Mouse (Mus musculus) MEL (cell line): ENCODE measurements around the gene Rpl38. TPM values are rescaled to one million over a fixed set of nuclear protein-coding genes. Genes with fewer than 3 reads are reported as not detected.

Experiments
- DNase-seq: peaks from one replicate; pipeline ENCODE4 v3.0.0; 2011; ENCODE audit warnings: low read depth, low spot score
- H3K27ac ChIP-seq: 2 replicates; pipeline ENCODE4 v1.5.1; 2012; ENCODE audit warnings: low read depth, mild to moderate bottlenecking, control low read depth, low read length, moderate library complexity; ENCODE audit not compliant: control insufficient read depth
- H3K27me3 ChIP-seq, 2 experiments: fragments of 150-350 bp in 1 of 2; sonication (generic) in 1 of 2; 2 replicates each; pipeline ENCODE4 v1.6.1; 2012; ENCODE audit warnings: low read length in 2 of 2, mild to moderate bottlenecking in 2 of 2, improper control_type of control experiment in 1 of 2, moderate library complexity in 1 of 2; ENCODE audit not compliant: insufficient read depth in 2 of 2, control insufficient read depth in 1 of 2
- H3K36me3 ChIP-seq, 2 experiments: 2 replicates each; pipeline ENCODE4 v1.6.1; 2012 to 2014; ENCODE audit warnings: low read length in 2 of 2, improper control_type of control experiment in 1 of 2, inconsistent platforms in 1 of 2, mild to moderate bottlenecking in 1 of 2; ENCODE audit not compliant: insufficient read depth in 2 of 2, control insufficient read depth in 1 of 2
- H3K4me1 ChIP-seq, 2 experiments: fragments of 150-350 bp in 1 of 2; sonication (generic) in 1 of 2; 2 replicates each; pipeline ENCODE4 v1.6.1; 2012; ENCODE audit warnings: low read length in 2 of 2, improper control_type of control experiment in 1 of 2, mild to moderate bottlenecking in 1 of 2; ENCODE audit not compliant: insufficient read depth in 2 of 2, control insufficient read depth in 1 of 2
- H3K4me3 ChIP-seq, 2 experiments: fragments of 150-350 bp in 1 of 2; sonication (generic) in 1 of 2; 2 replicates each; pipeline ENCODE4 v1.5.1; 2012; ENCODE audit warnings: low read depth in 2 of 2, low read length in 2 of 2, mild to moderate bottlenecking in 2 of 2, moderate library complexity in 2 of 2, control low read depth in 1 of 2, improper control_type of control experiment in 1 of 2; ENCODE audit not compliant: control insufficient read depth in 1 of 2, insufficient read depth in 1 of 2
- H3K79me2 ChIP-seq: 2 replicates; pipeline ENCODE4 v1.6.1; 2012; ENCODE audit warnings: mild to moderate bottlenecking, low read length, moderate library complexity; ENCODE audit not compliant: control insufficient read depth, poor library complexity, insufficient read depth
- H3K9ac ChIP-seq: 2 replicates; pipeline ENCODE4 v1.6.1; 2012; ENCODE audit warnings: low read depth, mild to moderate bottlenecking, control low read depth, low read length, moderate library complexity; ENCODE audit not compliant: control insufficient read depth, poor library complexity, severe bottlenecking
- H3K9me3 ChIP-seq: fragments of 150-350 bp; sonication (generic); replicated peaks from 2 replicates; pipeline ENCODE4 v1.6.1; 2012; ENCODE audit warnings: mild to moderate bottlenecking, low read length, improper control_type of control experiment, moderate library complexity; ENCODE audit not compliant: insufficient read depth
- CHD2 ChIP-seq: IDR thresholded peaks from 2 replicates; pipeline ENCODE4 v1.6.1; 2011; ENCODE audit warnings: low read length, improper control_type of control experiment
- E2F4 ChIP-seq: IDR thresholded peaks from 2 replicates; pipeline ENCODE4 v1.6.1; 2011; ENCODE audit warnings: low read depth, low read length, improper control_type of control experiment, borderline replicate concordance
- ETS1 ChIP-seq: IDR thresholded peaks from 2 replicates; pipeline ENCODE4 v1.6.1; 2012; ENCODE audit warnings: low read depth, mild to moderate bottlenecking, inconsistent platforms, low read length, improper control_type of control experiment, moderate library complexity
- GABPA ChIP-seq: IDR thresholded peaks from 2 replicates; pipeline ENCODE4 v1.6.1; 2012; ENCODE audit warnings: low read depth, mild to moderate bottlenecking, inconsistent platforms, low read length, improper control_type of control experiment, moderate library complexity
- JUND ChIP-seq: IDR thresholded peaks from 2 replicates; pipeline ENCODE4 v1.6.1; 2011; ENCODE audit warnings: low read depth, mild to moderate bottlenecking, improper control_type of control experiment, low read length
- KAT2A ChIP-seq: conservative IDR thresholded peaks from 2 replicates; pipeline ENCODE4 v1.6.1; 2012; ENCODE audit warnings: low read depth, low read length, improper control_type of control experiment, inconsistent platforms
- POLR2A ChIP-seq, 2 experiments: IDR thresholded peaks; 2 replicates each; pipeline ENCODE4 v1.6.1; 2011 to 2012; ENCODE audit warnings: low read length in 2 of 2, mild to moderate bottlenecking in 2 of 2, control low read depth in 1 of 2, improper control_type of control experiment in 1 of 2, low read depth in 1 of 2, moderate library complexity in 1 of 2; ENCODE audit not compliant: control insufficient read depth in 1 of 2, insufficient read depth in 1 of 2, poor library complexity in 1 of 2
- RAD21 ChIP-seq: IDR thresholded peaks from 2 replicates; pipeline ENCODE4 v1.6.1; 2011; ENCODE audit warnings: mild to moderate bottlenecking, low read depth, low read length, improper control_type of control experiment
- SIN3A ChIP-seq: IDR thresholded peaks from 2 replicates; pipeline ENCODE4 v1.6.1; 2012; ENCODE audit warnings: low read length, improper control_type of control experiment, inconsistent platforms
- SMC3 ChIP-seq: IDR thresholded peaks from 2 replicates; pipeline ENCODE4 v1.6.1; 2011; ENCODE audit warnings: low read depth, low read length, improper control_type of control experiment
- TBP ChIP-seq: IDR thresholded peaks from 2 replicates; pipeline ENCODE4 v1.8.0; 2011; ENCODE audit warnings: low read depth, low read length, improper control_type of control experiment
- TCF12 ChIP-seq: IDR thresholded peaks from 2 replicates; pipeline ENCODE4 v1.6.1; 2014; ENCODE audit warnings: low read depth, mild to moderate bottlenecking, inconsistent platforms, low read length, improper control_type of control experiment, moderate library complexity
- ZMIZ1 ChIP-seq: IDR thresholded peaks from 2 replicates; pipeline ENCODE4 v1.6.1; 2012; ENCODE audit warnings: low read depth, mild to moderate bottlenecking, inconsistent platforms, low read length, improper control_type of control experiment, moderate library complexity
- polyA plus RNA-seq, 2 experiments: library from polyadenylated mRNA; stranded (reverse) in 1 of 2; unstranded in 1 of 2; fragments of >175 nt in 1 of 2; fragments of >200 nt in 1 of 2; gene quantifications; 2 replicates each; pipeline versions ENCODE4 v1.2.1 to v1.2.4; 2012; ENCODE audit warnings: low replicate concordance in 2 of 2, low read depth in 1 of 2; ENCODE audit not compliant: insufficient read length in 2 of 2, insufficient read depth in 1 of 2, missing spikeins in 1 of 2
- total RNA-seq: library from RNA; depleted of rRNA; stranded (reverse); fragments of 300-350 nt; gene quantifications from 2 replicates; pipeline ENCODE4 v1.2.3, GENCODE M21; 2012

The Rpl38 gene
- total and polyA plus RNA-seq, 3 experiments: 851 to 5,142 (median 1,236) TPM

GRCm38 (mm10) chr11:114683722-114684621 is 15.6 kb downstream of the Rpl38 start:
- DNase-seq: peak; percentile 65
- H3K9me3 ChIP-seq: no peaks in the 10 kb centered on the region
- peaks cover 0 to 5% of the 10 kb centered on the region in 2 experiments; a peak in 2 of 4 replicates for H3K36me3 ChIP-seq
- no peak overlapping the region for H3K4me3 ChIP-seq
- no peaks in the 10 kb centered on the region for H3K79me2 ChIP-seq
- H3K27ac ChIP-seq: no peak overlapping the region
- peaks cover 4 to 18% of the 10 kb centered on the region in 2 experiments for H3K4me1 ChIP-seq
- no peak overlapping the region for H3K9ac ChIP-seq
- TF ChIP-seq JUND (peak; percentile 75; the same call in 1 of the 2 replicates), RAD21 (no peak), SIN3A (0 out of 2 replicates have a peak, but pooled peaks have one; percentile 1)
- H3K27me3 ChIP-seq: no peaks in the 10 kb centered on the region

- no peaks in the 10 kb centered on the region for H3K79me2 ChIP-seq
- no peak overlapping the region for H3K27ac ChIP-seq
- TF ChIP-seq GABPA (no peak), E2F4 (no peak), SMC3 (no peak), TCF12 (no peak), CHD2 (no peak), KAT2A (no peak), ZMIZ1 (no peak), ETS1 (no peak), TBP (no peak), POLR2A (IDR thresholded peaks at IDR 0.05; ENCODE audit: control insufficient read depth in 1 of 2, insufficient read depth in 1 of 2, low read depth in 1 of 2, low read length in 2 of 2, poor library complexity in 1 of 2) (no peak)
- TF ChIP-seq, all 39 proteins: peak for 0
- peaks cover 4 to 18% of the 10 kb centered on the region in 2 experiments for H3K4me1 ChIP-seq
- peaks cover 0 to 5% of the 10 kb centered on the region in 2 experiments; a peak in 2 of 4 replicates for H3K36me3 ChIP-seq
- DNase-seq: peak; percentile 62
- H3K9me3 ChIP-seq: no peaks in the 10 kb centered on the region
- no peak overlapping the region for H3K9ac ChIP-seq
- H3K27me3 ChIP-seq: no peaks in the 10 kb centered on the region
- H3K4me3 ChIP-seq: no peak overlapping the region
Observed at GRCm38 (mm10) chr11:114684627-114685373, 16.5 kb downstream of the Rpl38 start.
